Mouse (Mus musculus): ENCODE data around the gene Ntf3.

The Ntf3 gene

GRCm38 (mm10) chr6:126106051-126106797 lies 60.5 kb downstream of the Ntf3 start:
- DNase-seq (ENCODE audit: extremely low read depth, insufficient read length, low spot score), result no peak

GRCm38 (mm10) chr6:126105083-126105740 lies 61.5 kb downstream of the Ntf3 start:
- no peak for DNase-seq (ENCODE audit: extremely low read depth, insufficient read length, low spot score)

GRCm38 (mm10) chr6:126102571-126102970 lies 64.1 kb downstream of the Ntf3 start:
- DNase-seq (ENCODE audit: extremely low read depth, insufficient read length, low spot score), result no peak

GRCm38 (mm10) chr6:126102007-126102406 lies 64.7 kb downstream of the Ntf3 start:
- DNase-seq (ENCODE audit: extremely low read depth, insufficient read length, low spot score), result no peak

GRCm38 (mm10) chr6:126100579-126100978 lies 66.1 kb downstream of the Ntf3 start:
- DNase-seq (ENCODE audit: extremely low read depth, insufficient read length, low spot score), result no peak

GRCm38 (mm10) chr6:126097471-126097870 lies 69.2 kb downstream of the Ntf3 start:
- DNase-seq (ENCODE audit: extremely low read depth, insufficient read length, low spot score), result no peak

- DNase-seq (ENCODE audit: extremely low read depth, insufficient read length, low spot score), result no peak
These were observed 70.6 kb downstream of the Ntf3 start for GRCm38 (mm10) chr6:126096085-126096484.

GRCm38 (mm10) chr6:126095041-126095440 lies 71.7 kb downstream of the Ntf3 start:
- no peak for DNase-seq (ENCODE audit: extremely low read depth, insufficient read length, low spot score)

- DNase-seq (ENCODE audit: extremely low read depth, insufficient read length, low spot score), result no peak
These were observed 74.7 kb downstream of the Ntf3 start for GRCm38 (mm10) chr6:126092026-126092425.

GRCm38 (mm10) chr6:126090063-126090462 lies 76.6 kb downstream of the Ntf3 start:
- no peak for DNase-seq (ENCODE audit: extremely low read depth, insufficient read length, low spot score)

- no peak for DNase-seq (ENCODE audit: extremely low read depth, insufficient read length, low spot score)
These were observed 78.0 kb downstream of the Ntf3 start for GRCm38 (mm10) chr6:126088489-126089265.

- DNase-seq (ENCODE audit: extremely low read depth, insufficient read length, low spot score), result no peak
These were observed 80.3 kb downstream of the Ntf3 start for GRCm38 (mm10) chr6:126086321-126086950.

- DNase-seq (ENCODE audit: extremely low read depth, insufficient read length, low spot score), result no peak
These were observed 86.2 kb downstream of the Ntf3 start for GRCm38 (mm10) chr6:126080531-126080930.

- DNase-seq (ENCODE audit: extremely low read depth, insufficient read length, low spot score), result no peak
These were observed 109.0 kb downstream of the Ntf3 start for GRCm38 (mm10) chr6:126057706-126058105.

- no peak for DNase-seq (ENCODE audit: extremely low read depth, insufficient read length, low spot score)
These were observed 113.6 kb downstream of the Ntf3 start for GRCm38 (mm10) chr6:126053136-126053535.
